Mouse (Mus musculus): Measurements from ENCODE around the gene Btk. TPM values are rescaled to one million over a fixed set of nuclear protein-coding genes. Genes with fewer than 3 reads are reported as not detected.

Gene Btk
- total and polyA plus RNA-seq, 2 experiments from 2014 or later, result 0.34 TPM; not detected in 1

GRCm38 (mm10) chrX:134553326-134553725 is 30.0 kb downstream of the Btk start:
- no peaks in the 10 kb centered on the region for H3K9me3 ChIP-seq (replicated peaks; ENCODE audit: control insufficient read depth, low read length)
- DNase-seq (ENCODE audit: low spot score), result no peak
- WGBS, result 67% methylated on average over 4 of the region's 4 CpGs
- no peaks in the 10 kb centered on the region for H3K27me3 ChIP-seq (ENCODE audit: control insufficient read depth, insufficient read depth, low read length)
- TF ChIP-seq EP300 (IDR thresholded peaks at IDR 0.05; ENCODE audit: low read depth) (no peak), CTCF (IDR thresholded peaks at IDR 0.05; ENCODE audit: low read depth) (no peak)
- no peaks in the 10 kb centered on the region for H3K4me1 ChIP-seq (ENCODE audit: control insufficient read depth, insufficient read depth)
- no peak overlapping the region for H3K27ac ChIP-seq (ENCODE audit: low read depth)
- no peak overlapping the region for H3K9ac ChIP-seq (replicated peaks; ENCODE audit: low read depth, low read length)
- H3K36me3 ChIP-seq (replicated peaks; ENCODE audit: control insufficient read depth, insufficient read depth, low read length), result no peaks in the 10 kb centered on the region
- H3K4me3 ChIP-seq (ENCODE audit: low read depth, low read length), result no peak overlapping the region
- no peak overlapping the region for H3K4me2 ChIP-seq (ENCODE audit: low read depth, low read length)
- no peak for ATAC-seq (ENCODE audit: insufficient read depth, low read depth)

- peak; percentile 48 for TF ChIP-seq CTCF (IDR thresholded peaks at IDR 0.05; ENCODE audit: low read depth)
- no peak for TF ChIP-seq EP300 (IDR thresholded peaks at IDR 0.05; ENCODE audit: low read depth)
- Histone ChIP-seq H3K4me2 (ENCODE audit: low read depth, low read length) (no peak overlapping the region), H3K4me1 (ENCODE audit: control insufficient read depth, insufficient read depth) (no peaks in the 10 kb centered on the region), H3K4me3 (ENCODE audit: low read depth, low read length) (no peak overlapping the region), H3K27ac (ENCODE audit: low read depth) (no peak overlapping the region), H3K9ac (replicated peaks; ENCODE audit: low read depth, low read length) (no peak overlapping the region), H3K9me3 (replicated peaks; ENCODE audit: control insufficient read depth, low read length) (no peaks in the 10 kb centered on the region), H3K27me3 (ENCODE audit: control insufficient read depth, insufficient read depth, low read length) (no peaks in the 10 kb centered on the region), H3K36me3 (replicated peaks; ENCODE audit: control insufficient read depth, insufficient read depth, low read length) (no peaks in the 10 kb centered on the region)
- DNase-seq (ENCODE audit: low spot score) (peak; percentile 23), ATAC-seq (ENCODE audit: insufficient read depth, low read depth) (no peak)
- WGBS, result 14% methylated on average over 5 of the region's 5 CpGs
Measured at GRCm38 (mm10) chrX:134550903-134551302, 32.5 kb downstream of the Btk start.

- no peaks in the 10 kb centered on the region for H3K4me1 ChIP-seq (ENCODE audit: control insufficient read depth, insufficient read depth)
- no peak overlapping the region for H3K27ac ChIP-seq (ENCODE audit: low read depth)
- ATAC-seq (ENCODE audit: insufficient read depth, low read depth) (no peak), DNase-seq (ENCODE audit: low spot score) (no peak)
- no peak overlapping the region for H3K9ac ChIP-seq (replicated peaks; ENCODE audit: low read depth, low read length)
- H3K27me3 ChIP-seq (ENCODE audit: control insufficient read depth, insufficient read depth, low read length), result no peaks in the 10 kb centered on the region
- no peaks in the 10 kb centered on the region for H3K9me3 ChIP-seq (replicated peaks; ENCODE audit: control insufficient read depth, low read length)
- H3K4me3 ChIP-seq (ENCODE audit: low read depth, low read length), result no peak overlapping the region
- H3K4me2 ChIP-seq (ENCODE audit: low read depth, low read length), result no peak overlapping the region
- WGBS, result 63% methylated on average over 4 of the region's 4 CpGs
- H3K36me3 ChIP-seq (replicated peaks; ENCODE audit: control insufficient read depth, insufficient read depth, low read length), result no peaks in the 10 kb centered on the region
- no peak for TF ChIP-seq EP300 (IDR thresholded peaks at IDR 0.05; ENCODE audit: low read depth)
- TF ChIP-seq CTCF (IDR thresholded peaks at IDR 0.05; ENCODE audit: low read depth), result no peak
Measured at GRCm38 (mm10) chrX:134547330-134547729, 36.0 kb downstream of the Btk start.

GRCm38 (mm10) chrX:134541955-134542308 is 41.4 kb downstream of the Btk start:
- Histone ChIP-seq H3K9me3 (replicated peaks; ENCODE audit: control insufficient read depth, low read length) (no peaks in the 10 kb centered on the region), H3K4me3 (ENCODE audit: low read depth, low read length) (peak overlapping the region; percentile 61), H3K36me3 (replicated peaks; ENCODE audit: control insufficient read depth, insufficient read depth, low read length) (no peaks in the 10 kb centered on the region), H3K9ac (replicated peaks; ENCODE audit: low read depth, low read length) (peak overlapping the region; percentile 64), H3K4me2 (ENCODE audit: low read depth, low read length) (peak overlapping the region; percentile 54), H3K4me1 (ENCODE audit: control insufficient read depth, insufficient read depth) (no peaks in the 10 kb centered on the region), H3K27ac (ENCODE audit: low read depth) (peak overlapping the region; percentile 83), H3K27me3 (ENCODE audit: control insufficient read depth, insufficient read depth, low read length) (no peaks in the 10 kb centered on the region)
- WGBS, result 21% methylated on average over 6 of the region's 6 CpGs
- DNase-seq (ENCODE audit: low spot score), result no peak
- TF ChIP-seq EP300 (IDR thresholded peaks at IDR 0.05; ENCODE audit: low read depth) (no peak), CTCF (IDR thresholded peaks at IDR 0.05; ENCODE audit: low read depth) (no peak)
- ATAC-seq (ENCODE audit: insufficient read depth, low read depth), result no peak

DNA sequence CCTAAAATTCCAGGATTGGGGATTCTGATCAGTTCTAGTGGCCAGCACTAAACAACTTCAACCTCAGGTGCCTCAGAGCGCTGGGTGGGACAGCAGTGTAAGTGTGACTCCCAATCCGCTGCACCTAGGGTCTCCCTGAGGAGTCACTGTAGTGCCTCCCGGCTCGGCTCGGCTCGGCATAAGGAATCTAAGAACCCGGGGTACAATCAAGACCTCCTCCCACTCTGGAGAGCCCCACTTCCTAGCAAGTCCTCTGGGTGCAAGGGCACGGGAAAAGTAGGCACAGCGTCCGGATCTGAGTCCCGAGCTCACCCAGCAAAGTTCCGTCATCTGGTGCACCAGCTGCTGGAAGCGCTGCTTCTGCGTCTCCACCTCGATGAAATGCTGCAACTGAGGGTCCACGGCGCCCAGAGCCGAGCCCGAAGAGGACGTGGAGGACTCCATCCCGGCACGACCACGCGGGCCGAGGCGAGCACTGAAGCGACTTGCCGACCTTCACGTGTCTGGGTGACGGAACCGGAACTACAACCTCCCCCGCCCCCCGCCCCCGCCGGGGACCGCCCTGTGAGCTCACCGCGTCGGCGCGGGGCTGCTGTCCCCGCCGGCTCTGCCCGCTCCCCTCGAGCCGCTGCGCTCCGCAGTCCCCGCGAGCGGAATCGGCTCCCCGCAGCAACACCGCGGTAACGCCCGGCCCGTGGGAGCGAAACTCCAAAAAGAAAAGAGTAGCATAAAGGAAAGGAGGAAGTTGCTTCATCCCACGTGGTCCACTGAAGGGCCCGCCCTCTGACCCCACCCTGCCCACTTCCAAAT is 42.0 kb downstream of the Btk start, which contains the start of gene Timm8a1:
Gene Timm8a1, minus strand, starts transcription at position 721 of the 810 bp plus-strand sequence.
- H3K9me3 ChIP-seq (replicated peaks; ENCODE audit: control insufficient read depth, low read length), result no peaks in the 10 kb centered on the region
- ATAC-seq (ENCODE audit: insufficient read depth, low read depth) (peak; percentile 95), DNase-seq (ENCODE audit: low spot score) (peak; percentile 56)
- peak within 1 kb of the TSS; percentile 83 for H3K27ac ChIP-seq (ENCODE audit: low read depth)
- peak within 1 kb of the TSS; percentile 61 for H3K4me3 ChIP-seq (ENCODE audit: low read depth, low read length)
- H3K36me3 ChIP-seq (replicated peaks; ENCODE audit: control insufficient read depth, insufficient read depth, low read length), result no peaks in the 10 kb centered on the region
- H3K27me3 ChIP-seq (ENCODE audit: control insufficient read depth, insufficient read depth, low read length), result no peaks in the 10 kb centered on the region
- peak within 1 kb of the TSS; percentile 69 for H3K4me2 ChIP-seq (ENCODE audit: low read depth, low read length)
- no peak for TF ChIP-seq EP300 (IDR thresholded peaks at IDR 0.05; ENCODE audit: low read depth)
- no peak for TF ChIP-seq CTCF (IDR thresholded peaks at IDR 0.05; ENCODE audit: low read depth)
- H3K4me1 ChIP-seq (ENCODE audit: control insufficient read depth, insufficient read depth), result no peaks in the 10 kb centered on the region
- WGBS, result 22% methylated on average over 24 of the region's 61 CpGs
- peak within 1 kb of the TSS; percentile 64 for H3K9ac ChIP-seq (replicated peaks; ENCODE audit: low read depth, low read length)
